Mouse (Mus musculus): ENCODE results near the gene Gm11733. TPM values are rescaled to one million over a fixed set of nuclear protein-coding genes. Genes with fewer than 3 reads are reported as not detected.
A peak's percentile ranks its signal among the peaks of the same experiment; 100 is the strongest.
"Not testable (repeated sequence)": the region's sequence is repeated elsewhere in the genome, so short reads cannot be mapped to it uniquely, and the experiment has no call there.

The Gm11733 gene
- under 1 TPM in 3 of 4 experiments, not detected in 1; 0.14 to 0.26 (median 0.16) TPM for total RNA-seq (2022)

DNA sequence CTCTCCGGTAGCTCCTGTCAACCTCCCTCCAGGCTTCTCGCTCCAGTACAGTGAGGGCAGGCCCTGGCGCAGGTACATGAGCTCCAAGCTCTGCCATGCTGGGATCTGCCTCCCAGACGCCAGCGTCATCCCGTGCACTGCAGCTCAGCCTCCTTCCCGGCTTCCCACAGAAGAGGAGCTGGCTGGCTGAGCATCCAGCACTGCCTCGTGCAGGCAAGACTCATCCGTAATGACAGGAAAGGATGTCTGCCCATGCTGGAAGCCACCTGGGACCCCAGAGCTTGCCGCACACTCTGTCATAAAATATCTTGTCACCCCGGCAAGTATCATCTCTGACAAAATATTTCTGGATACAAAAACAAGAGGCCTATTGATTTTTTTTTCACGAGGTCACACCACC, at the start of gene Gm11733:
TSS of gene Gm11733 (plus strand) at position 171 of the 400 bp plus-strand sequence.
- peak; percentile 49 to 79 for DNase-seq (ENCODE audit: low spot score in 2 of 2)

DNA sequence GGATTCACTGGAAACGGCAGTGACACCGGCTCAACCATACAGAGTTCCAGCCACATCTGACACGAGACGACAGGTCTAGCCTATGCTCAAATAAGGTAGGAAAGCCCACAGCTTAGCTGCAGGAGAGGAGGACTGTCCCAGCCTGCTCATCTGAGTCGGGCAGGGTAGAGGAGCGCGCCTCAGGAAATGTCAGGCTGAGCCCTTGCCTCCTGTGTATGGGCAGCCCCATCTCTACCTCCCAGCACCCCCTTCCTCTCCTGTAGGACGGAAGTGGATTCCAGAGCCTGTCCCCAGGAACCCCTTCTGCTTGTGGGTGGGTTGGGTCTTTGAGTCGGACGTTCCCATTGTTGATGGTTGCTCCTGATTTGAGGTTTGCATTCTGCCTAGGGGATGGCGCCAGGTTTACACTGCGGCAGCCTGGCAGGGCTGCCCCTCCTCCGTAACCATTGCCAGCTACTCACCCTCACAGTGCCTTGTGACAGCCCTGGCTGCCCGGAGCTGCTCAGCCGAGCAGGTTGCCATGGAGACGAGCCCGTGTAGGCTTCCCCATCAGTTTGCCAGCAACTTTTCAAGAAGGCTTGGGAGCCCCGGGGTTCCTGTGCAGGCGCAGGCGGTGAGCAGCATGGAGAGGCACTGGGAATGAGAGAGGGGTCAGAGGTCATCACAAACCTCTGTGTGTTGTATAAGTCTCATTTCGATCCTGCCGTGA, 47.6 kb upstream of the Gm11733 start:
- DNase-seq (ENCODE audit: low spot score in 2 of 2): peak; percentile 44 to 91

DNA sequence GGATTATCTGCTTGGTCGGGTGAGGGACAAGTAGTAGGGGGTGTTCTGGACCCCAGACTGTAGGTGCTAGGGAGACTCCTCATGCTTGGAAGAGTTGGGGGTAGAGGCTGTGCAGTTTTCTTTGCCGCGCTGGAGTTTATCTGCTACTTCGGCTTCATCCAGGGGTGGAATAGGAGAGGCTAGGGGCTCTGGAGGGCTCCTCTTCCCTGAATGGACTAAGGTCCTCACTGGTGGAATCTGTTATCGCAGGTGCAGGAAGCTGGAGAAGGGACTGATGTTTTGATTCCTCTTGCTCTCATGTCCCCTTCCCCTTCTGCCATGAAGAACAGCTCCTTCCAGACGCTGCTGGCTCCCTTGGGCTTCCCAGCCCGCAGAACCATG, 47.1 kb upstream of the Gm11733 start:
- peak in 1 of 2 experiments; percentile 23 for DNase-seq (ENCODE audit: low spot score in 2 of 2)

DNA sequence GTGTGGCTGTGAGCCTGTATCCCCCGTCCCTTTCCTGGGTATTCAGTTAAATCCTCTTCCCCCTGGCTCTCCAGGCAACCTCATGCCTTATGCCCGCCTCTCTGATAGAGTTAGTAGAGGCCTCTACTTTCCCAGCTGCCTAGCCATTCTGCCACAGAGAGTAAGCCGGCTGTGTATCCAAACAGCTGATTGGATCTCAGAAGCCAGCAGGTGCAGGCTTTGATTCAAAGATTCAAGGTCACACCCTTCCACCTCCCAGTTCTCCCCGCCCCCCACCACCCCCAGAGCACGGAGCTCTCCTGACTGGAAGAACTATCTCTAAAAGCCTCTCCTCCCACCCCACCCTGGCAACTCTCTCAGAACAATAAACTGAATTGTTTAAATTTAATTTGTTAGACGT, 45.8 kb upstream of the Gm11733 start:
- no peak for DNase-seq (ENCODE audit: low spot score in 2 of 2)

DNA sequence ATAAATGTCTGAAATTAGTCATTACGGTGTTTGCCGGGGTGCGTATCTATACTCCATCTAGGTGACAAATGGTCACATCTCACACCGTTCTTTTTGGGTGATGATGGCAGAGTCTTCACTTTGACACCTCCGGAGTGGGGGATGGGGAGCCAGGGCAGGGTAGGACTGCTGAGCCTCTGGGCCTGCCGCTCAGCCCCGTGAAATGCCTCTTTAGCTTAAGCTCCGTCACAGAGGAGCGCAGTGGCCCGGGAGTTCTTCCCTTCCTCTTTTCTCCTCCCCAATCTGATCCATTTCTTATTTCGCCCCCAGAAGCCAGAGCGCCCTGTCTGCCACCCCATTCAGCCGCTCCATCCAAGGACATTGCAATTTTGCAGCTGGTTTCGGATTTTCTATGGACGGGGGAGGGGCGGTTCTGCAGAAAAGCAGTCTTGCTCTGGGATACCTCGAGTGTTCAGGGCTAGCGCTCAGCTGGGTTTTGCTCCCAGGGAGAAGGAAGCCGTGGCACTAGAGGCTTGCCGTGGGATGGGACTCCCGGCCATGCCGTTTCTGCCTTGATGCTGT, 43.2 kb upstream of the Gm11733 start:
- DNase-seq (ENCODE audit: low spot score in 2 of 2): no peak

DNA sequence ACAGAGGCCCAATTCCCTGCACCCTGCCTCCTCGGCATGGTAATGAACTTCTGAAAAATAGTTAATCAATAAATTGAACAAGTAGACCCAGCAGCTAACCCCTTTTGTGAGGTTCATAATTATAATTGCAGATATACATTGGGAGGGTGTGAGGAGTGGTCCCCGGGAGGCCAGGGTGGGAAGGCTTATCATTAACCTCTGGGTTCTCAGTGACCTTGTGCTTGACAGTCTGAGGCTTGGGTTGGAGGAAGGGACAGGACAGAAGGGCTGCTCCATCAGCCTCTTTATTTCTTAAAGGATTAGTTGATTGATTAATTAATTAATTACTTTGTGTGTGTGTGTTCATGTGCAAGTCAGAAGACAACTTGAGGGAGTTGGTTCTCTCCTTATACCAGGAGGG, 40.1 kb upstream of the Gm11733 start:
- DNase-seq (ENCODE audit: low spot score in 2 of 2): no peak

DNA sequence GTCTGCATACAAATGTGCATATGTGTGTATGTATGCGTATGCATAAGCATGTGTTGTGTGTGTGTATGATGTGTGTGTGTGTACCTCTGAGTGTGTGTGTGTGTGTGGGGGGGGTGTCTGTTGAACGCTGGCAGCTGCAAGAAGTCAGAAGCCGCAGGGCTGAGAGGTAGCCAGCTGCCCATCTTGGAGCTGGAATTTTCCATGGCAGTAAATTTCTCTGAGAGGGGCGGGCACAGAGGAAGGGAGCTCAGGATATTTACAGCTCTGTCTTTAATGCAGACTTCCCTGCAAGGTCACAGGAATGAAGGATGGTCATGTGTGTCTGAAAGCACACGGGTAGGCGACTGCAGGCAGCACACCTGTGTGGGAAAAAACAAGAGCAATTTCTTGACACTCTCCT, 38.5 kb upstream of the Gm11733 start:
- no peak for DNase-seq (ENCODE audit: low spot score in 2 of 2)

DNA sequence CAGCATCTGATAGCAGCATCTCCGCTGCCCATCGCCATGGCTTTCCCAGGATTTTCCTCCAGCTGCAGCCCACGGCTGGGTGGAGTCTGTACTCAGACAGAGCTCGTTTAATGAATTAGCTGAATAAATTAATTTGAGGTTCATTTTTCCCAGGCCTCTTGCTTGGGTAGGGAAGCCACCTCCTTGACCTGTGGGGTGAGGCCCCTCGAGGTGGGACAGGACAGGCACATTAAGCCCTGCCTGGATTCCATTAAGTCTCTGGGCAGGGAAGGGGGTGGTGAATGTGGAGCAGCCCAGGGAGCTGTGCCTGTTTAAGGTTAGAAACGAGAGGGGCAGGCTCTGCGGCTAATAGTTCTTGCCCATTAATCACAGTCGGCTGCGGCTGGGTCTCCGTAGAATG, 30.1 kb upstream of the Gm11733 start:
- DNase-seq (ENCODE audit: low spot score in 2 of 2): no peak

DNA sequence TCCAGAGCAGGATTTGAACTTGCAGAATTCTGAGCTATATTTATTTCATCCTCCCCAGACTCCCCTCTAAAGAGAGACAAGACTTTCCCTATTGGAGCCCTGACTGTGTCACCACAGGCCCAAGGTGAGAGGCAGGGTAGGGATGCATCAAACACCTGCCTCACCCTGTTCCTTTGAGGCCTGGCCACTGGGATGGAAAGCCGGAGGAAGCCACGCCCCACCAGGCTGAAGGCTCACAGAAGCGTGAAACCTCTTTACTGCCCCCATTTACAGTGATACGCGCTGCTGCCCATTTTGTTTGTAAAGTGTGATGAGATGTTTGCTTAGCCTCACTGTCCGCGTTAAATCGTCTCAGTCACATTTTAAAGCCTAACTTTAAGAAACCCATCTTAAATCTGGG, 25.0 kb upstream of the Gm11733 start:
- DNase-seq (ENCODE audit: low spot score in 2 of 2): no peak

DNA sequence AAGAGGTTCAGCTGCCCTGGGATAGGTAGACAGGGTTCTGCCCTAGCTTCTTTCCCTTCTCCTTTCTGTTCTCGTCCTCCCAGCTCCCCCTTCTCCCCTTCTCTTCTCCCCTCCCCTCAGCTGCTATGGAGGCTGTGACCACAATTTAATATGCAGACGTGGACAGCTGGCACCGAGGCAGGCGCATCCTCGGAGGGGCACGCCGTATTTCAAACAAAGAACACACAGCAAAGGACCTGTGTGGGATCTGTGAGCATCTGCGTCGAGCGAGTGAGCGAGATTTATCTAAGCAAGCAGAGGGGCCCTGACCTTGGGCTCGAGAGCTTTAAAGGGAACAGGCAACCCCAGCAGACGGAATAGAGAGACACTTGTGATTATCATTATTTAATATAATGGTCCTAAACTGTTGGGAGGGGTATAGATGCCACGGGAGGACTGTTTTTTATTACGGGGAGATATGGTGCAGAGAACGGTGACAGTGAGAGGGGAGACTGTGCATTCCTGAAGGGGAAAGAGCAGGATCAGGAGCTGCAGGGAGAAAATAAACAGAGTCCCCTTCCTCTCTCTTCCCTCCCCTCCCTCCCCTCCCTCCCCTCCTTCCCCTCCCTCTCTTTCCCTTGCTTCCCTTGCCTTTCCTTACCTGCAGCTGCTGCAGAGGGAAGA, 21.8 kb upstream of the Gm11733 start:
- DNase-seq (ENCODE audit: low spot score in 2 of 2): no peak

DNA sequence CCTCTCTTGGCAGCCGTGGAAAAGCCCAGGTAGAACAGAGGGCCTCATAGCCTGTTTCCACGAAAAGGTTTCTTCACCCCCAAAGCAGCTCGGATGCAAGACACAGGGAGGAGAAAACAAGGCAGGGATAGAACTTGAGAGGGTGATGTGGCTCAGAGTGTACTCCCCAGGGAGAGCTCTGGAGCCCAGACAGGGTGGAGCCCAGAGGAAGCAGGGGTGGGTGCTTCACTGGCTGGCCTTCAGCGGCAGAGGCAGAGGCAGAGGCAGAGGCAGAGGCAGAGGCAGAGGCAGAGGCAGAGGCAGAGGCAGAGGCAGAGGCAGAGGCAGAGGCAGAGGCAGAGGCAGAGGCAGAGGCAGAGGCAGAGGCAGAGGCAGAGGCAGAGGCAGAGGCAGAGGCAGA, 20.8 kb upstream of the Gm11733 start:
- DNase-seq (ENCODE audit: low spot score in 2 of 2): not testable (repeated sequence)

DNA sequence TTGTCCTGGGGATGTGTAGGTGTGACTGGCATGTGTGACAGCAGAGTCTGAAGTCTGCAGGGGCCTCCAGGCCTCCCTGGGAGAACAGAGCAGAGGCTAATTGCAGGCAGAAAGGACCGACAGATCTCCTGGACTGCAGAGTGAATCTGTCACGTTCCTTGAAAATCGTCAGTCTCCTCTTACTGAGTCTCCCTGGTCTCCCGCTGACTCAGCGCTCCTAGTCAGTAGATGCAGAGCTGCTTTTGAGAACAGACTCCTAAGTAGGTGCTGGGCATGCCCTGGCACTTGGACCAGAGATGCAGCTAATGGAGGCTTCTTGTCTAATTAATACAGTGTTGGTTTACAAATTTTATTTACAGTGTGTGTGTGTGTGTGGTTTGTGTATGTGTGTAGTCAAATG, 17.9 kb upstream of the Gm11733 start:
- DNase-seq (ENCODE audit: low spot score in 2 of 2): no peak

DNA sequence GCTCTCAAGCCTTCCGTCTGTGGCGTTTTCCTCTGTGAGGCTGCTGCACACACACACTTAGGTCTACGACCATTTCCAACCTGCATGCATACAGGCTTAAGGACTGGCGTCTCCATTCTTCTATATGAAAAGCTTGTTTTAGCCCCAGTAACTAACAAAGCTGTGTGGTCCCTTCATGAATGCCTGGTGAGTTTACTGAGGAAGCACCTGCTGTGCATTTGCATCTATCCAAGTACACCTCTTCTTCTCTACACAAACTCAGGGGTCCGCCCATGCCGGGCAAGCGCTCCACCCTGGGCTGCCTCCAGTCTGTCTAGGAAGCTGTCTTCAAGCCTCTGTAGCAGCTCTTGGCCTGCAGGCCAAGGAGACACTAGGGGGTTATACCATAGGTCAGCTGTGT, 17.3 kb upstream of the Gm11733 start:
- no peak for DNase-seq (ENCODE audit: low spot score in 2 of 2)

DNA sequence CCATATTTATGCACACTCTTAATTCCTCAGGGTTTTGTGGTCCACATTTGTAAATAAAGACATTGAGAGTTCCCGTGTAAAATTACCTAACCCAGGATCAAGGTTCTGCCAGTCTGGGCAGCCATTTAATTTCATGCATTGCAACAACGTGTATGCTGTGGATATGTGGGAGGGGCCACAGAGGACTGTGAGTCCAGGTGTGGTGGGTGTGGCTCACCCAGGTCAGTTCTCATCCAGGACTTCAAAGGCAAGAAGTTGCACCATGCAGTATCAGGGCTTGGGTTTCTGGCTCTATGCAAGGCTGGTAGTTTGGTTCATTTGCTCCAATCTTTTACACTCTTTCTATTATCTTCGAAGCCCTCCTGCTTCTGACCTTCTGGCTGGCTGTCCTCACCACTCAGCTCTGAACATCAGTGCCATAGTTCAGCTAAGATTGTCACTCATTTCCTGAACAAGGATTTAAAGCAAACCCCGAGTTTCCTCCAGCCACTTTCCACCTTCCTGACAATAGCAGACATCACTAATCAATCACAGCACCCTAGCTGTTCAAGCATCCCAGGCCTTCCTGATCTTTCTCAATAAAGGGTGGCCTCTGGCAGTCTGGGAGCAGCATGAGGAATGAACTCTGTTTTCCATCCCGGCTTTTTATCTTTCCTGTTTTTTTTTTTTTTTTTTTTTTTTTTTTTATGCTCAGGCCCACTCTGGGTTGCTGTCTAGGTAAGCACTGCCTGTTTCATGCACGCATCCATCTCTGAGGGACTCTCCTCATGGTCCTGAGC, 15.4 kb upstream of the Gm11733 start:
- DNase-seq (ENCODE audit: low spot score in 2 of 2): no peak

DNA sequence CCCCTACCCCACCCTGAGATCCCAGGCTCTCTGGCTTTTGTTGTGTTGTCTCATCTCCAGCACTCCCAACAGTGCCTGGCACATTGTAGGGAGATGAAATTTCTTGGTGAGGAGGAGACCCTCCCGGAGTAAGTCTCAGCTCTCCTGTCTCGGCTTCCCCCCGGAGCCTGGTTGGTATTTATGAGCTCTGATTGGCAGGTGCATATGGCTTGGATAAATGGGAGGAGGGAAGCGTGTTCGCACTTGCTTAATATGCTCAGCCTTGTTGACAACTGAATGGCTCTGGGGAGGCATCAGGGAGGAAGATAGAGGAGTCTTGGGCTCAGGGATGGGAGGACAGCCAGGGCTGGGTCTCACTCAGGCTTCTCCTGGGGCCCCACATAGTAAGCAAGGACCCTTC, 14.4 kb upstream of the Gm11733 start:
- no peak for DNase-seq (ENCODE audit: low spot score in 2 of 2)

DNA sequence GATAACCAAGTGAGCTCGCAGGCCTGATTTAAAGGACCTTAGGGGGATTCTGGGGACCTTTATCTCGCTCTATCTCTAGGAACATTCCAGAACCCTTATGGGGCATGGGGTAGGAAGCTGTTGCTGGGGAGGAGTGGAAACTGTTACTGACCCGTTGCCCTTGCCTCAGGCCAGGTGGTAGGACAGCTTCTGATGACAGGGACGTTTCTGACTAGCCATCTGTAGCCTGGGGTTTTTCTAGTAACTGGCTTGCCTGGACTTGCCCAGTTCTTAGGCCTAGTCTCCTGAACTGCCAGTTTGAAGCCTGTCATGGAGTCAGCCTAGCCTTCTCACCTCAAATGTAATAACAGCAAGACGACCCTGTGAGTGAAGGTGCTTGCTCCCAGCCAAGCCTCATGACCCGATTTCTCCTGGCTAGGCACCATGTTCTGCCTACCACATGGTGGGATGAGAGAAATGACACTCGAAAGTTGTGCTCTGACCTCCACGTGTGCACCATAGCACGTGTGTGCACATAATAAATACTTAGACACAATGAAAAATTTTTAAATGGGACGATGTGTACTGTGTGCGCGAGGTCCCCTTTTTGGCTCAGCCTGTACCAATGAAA, 13.5 kb upstream of the Gm11733 start:
- no peak for DNase-seq (ENCODE audit: low spot score in 2 of 2)

DNA sequence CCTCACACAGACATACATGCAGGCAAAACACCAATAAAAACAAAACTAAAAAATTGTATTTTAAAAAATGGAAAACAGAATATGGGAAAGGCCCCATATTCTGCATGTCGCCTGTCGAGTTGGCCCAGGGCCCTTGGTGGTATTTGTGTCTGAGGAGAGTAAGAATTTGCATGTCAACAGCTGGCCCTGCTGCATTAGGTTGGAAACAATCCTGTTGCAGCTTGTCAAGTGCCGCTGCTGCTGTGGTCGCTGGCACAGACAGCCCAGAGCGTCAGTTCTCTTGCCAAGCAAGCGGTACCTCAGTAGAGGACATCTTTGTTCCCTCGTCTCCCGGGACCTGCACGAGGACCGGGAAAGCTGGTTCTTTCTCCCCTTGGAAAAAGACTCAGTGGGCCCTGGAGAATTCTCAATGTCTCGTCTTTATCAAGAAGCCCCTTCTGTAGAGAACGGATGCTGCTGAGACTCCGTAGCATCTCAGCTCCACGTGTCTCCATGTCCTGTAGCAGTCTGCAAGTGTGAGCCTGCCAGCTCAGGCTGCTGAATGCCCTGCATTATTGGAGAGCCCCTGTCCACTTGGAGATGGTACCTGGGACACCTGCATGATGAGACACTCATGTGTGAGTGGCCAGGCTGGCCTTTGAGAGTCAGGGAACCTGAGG, 12.4 kb upstream of the Gm11733 start:
- no peak for DNase-seq (ENCODE audit: low spot score in 2 of 2)

DNA sequence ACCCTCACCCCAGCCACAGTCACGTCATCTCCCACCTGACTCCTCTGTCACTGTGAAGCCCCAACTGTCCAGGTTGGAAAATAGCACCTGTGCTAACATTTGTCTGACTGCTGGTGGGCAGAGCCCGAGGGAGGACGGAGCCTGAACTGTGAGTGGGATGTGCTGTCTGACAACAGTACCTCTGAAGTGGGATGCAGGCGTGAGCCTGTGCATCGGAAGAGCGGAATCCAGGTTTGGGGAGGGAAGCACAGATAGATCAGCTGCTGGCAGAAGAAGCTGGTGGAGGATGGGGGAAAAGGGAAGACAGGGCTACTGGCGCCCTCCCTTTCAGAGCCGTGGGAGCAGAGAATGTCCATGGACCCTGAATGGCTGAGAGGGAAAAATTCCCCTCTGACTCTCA, 11.3 kb upstream of the Gm11733 start:
- peak in 1 of 2 experiments; percentile 73 for DNase-seq (ENCODE audit: low spot score in 2 of 2)

DNA sequence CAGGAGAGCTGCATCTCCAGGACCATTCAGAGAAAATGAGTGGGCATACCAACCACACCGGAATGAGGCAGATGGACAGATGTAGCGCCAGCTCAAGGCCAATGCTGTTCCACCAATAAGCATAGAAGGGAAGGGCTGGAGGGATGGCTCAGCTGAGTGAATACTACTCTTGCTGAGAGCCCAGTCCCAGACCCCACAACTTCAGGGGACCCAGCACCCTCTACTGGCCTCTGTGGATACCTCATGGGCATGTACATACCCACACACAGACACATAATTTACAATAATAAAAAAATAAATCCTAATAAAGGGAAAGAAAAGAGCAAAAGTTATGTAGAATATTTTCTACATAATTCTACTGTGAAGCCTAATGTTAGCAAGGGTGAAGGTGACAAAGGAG, 9.0 kb upstream of the Gm11733 start:
- no peak for DNase-seq (ENCODE audit: low spot score in 2 of 2)

DNA sequence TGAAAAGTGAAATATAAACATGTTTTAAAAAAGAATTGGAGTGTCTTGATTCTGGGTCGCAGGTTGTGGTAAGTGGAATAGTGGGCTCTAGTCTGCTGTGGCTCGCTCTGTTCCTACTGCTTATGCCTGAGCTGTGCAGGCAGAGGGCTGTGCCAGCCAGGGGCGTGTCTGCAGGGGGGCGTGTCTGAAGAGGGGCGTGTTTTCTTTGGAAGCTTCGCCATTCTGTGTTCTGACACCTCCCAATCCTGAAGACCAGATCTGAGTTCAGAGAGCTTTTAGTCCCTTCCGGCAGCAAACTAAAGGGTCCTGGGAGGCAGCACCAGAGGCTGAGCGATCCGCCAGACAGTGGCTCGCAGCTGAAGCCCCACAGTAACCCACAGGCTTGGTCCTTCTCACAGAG, 8.5 kb upstream of the Gm11733 start:
- no peak for DNase-seq (ENCODE audit: low spot score in 2 of 2)

DNA sequence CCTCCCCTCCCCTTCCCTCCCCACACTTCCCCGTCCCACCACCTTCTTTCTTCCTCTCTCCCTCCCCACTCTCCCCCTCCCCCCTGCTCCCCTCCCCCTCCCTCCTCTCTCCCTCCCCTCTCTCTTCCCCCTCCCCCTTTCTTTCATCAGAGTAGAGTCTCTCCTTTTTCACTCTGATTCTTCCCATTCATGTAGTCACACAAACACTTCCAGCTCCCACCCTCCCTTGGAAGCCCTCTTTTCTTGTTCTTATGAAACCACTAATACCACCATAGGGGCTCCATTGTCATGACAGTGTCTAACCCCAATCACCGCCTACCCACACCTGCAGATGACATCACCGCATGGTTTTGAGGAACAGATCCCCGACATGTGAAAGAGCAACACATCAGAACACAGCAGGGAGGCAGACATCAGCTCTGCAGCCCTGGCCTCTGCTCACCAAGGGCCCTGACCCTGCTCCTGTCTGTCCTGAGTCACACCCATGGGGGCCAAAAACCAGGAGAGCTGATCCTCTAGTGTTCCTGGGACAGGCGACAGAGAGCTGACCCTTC, 7.5 kb upstream of the Gm11733 start:
- no peak for DNase-seq (ENCODE audit: low spot score in 2 of 2)

All from left cerebral cortex, adult 8-10 months (tissue).